Mouse (Mus musculus) adrenal gland, postnatal 36 days (tissue): Measurements from ENCODE around the gene Ppib. TPM values are rescaled to one million over a fixed set of nuclear protein-coding genes. Genes with fewer than 3 reads are reported as not detected.

Source experiments
- DNase-seq, 2 experiments: peaks; one replicate each; pipeline ENCODE4 v3.0.0; 2021; ENCODE audit warnings: mixed read lengths in 1 of 2
- long read RNA-seq, 2 experiments: library from polyadenylated mRNA; stranded (forward); transcript quantifications; one replicate each; pipeline ENCODE4 v2.0.0; 2021; ENCODE audit warnings: borderline sequencing depth in 2 of 2
- total RNA-seq, 2 experiments: library from RNA; stranded (reverse); gene quantifications; 2 replicates each; pipeline ENCODE4 v1.2.3; 2021

The Ppib gene
- 100 to 1,000 TPM; 317 to 322 TPM for total RNA-seq
- long read RNA-seq, experiment 1, transcript Ppib-201 (5 exons, 892 nt) = major isoform, 299 of 310 reads
- long read RNA-seq, experiment 1, partial matches to known transcripts = 10 of 310 reads
- long read RNA-seq, experiment 1, other reads (novel, unspliced or antisense) = 1 of 310 reads
- long read RNA-seq, experiment 2, transcript Ppib-201 (5 exons, 892 nt) = major isoform, 97 of 103 reads
- long read RNA-seq, experiment 2, partial matches to known transcripts = 6 of 103 reads
- long read RNA-seq, experiment 2, other reads (novel, unspliced or antisense) = 0 of 103 reads

DNA sequence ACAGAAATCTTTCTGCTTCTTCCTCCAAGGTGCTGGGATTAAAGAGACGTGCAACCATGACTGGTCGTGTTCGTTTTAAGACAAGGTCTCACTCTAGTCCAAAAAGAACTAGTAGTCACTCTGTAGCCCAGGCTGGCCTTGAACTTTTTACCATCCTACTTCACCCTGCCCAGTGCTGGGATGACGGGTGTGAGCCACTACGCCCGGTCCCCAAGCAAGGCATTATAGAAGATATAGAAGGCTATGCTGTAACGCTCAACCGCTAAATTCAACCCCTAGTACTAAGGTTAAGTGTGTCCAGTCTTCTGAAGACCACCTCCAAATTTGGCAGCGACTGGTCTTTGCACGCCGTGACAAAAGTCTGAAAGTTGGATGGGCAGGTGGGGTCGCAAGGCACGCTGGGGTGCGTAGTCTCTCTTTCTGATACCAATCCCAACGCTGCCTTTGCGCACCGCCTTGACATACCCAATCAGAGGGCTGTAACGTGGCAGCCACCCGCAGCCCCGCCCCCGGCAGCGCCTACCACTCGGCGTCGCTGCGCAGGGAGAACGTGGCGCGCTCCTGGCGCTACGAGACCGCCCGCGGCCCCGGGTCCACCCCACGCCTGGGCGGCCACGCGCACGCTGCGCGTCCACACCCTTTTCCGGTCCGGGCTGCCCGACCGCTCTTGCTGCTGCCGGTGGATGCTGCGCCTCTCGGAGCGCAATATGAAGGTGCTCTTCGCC, at the start of gene Ppib:
Gene Ppib, plus strand, starts transcription at position 640 of the 725 bp plus-strand sequence.
- DNase-seq = peak; percentile 98 to 100

DNA sequence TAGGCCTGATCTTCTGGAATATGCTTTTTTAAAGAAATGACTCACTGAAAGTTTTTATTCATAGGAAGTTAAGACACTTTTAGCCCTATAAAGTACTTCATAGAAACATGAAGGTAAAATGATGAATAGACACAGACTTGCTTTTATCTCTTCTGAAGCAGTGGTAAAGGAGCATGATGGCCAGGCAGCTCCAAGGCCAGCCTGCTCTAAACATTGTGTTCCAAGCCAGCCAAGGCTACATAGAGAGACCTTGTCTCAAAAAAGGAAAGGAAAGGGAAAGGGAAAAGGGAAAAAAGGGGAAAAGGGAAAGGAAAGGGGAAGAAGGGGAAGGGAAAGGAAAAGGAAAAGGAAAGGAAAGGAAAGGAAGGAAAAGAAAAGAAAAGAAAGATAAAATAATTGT, 39.4 kb upstream of the Ppib start:
- peak; percentile 36 to 52 for DNase-seq

DNA sequence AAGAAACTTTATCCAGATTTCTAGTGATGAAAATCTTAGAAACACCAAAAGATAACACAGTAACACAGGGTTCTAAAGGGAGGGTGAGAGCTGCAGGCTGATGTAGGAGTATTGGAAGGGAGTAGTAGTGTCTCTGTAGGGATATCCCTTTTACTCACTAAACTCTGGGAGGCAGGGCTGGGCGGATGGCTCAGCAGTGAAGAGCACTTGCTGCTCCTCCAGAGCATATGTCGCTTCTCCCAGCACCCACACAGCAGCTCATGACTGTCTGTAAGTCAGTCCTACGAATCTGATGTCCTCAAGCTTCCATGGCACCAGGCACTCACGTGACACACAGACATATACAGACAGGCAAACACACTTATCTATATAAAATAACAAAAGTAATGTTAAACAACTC, 21.9 kb upstream of the Ppib start:
- DNase-seq = no peak

DNA sequence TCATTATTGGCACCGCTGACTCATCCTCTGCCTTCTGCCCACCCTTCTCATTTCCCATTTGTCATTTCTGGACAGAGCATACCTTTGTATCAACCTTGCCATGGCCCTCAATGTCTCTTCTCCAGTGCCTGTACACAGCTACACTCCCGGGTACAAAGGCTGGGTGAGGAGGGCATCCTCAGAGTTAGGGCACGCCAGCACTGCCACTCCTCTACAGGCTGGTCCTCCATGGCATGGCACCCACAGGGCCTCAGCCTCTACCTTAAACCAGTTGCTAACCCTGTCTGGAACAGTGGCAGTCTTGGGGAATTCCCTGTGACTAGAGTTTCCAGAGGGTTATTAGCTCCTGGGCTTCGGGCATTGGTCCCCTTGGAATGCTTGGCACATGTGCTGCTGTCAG, 21.4 kb upstream of the Ppib start:
- no peak for DNase-seq

DNA sequence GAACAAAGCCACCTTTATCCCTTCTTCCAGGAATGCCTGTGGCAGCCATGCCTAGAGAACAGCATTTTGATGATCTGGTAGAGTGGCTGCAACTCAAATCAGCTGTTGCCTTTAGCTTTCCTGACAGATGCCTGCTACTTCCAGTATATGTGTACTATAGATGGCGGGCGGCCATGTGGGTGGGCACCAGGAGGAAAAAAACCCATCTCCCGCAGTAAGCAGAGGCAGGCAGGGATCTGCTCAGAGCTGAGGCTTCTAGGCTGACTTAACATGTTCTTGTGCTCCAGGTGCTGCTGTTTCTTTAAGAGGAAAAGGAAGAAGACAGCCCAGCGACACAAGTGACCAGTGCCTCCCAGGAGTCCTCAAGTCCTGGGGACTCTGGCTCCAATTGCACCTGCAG, 20.7 kb upstream of the Ppib start:
- no peak for DNase-seq

DNA sequence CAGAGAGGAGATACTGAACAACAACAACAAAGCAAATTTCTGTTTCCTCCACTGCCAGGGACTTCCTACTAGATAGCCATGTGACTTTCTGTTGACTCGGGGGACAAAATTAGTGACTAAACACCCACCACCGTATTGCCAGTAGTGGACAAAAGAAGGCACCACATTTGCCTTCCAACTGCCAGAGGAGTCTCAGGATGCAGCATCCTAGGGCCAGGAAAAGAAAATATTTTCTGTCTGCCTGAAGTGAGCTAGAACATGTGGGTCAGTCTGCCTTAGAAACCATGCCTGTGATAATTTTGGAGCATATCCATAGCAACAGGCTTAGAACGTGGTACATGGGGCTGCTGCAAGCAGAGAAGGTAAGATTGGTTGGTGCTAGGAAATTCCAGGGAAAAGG, 19.2 kb upstream of the Ppib start:
- DNase-seq = no peak

DNA sequence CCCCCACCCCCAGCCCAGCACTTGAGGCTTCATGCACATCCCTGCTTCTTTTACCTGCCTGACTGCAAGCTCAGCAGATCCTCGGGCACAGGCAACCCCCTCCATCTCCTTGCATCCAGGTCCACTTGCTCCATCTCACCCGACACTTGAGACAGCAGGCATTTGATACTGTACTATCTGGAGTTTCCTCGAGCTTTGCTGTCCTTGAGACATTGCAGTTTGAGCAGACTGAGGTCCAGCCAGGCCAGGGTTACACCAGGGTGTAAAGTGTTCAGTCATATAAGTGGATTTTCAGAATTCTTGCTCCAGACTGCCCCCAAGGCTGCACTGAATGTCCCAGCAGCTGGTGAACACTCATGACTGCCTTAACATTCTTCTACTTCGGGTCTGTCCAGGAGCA, 17.7 kb upstream of the Ppib start:
- DNase-seq = peak in 1 of 2 experiments; percentile 13

DNA sequence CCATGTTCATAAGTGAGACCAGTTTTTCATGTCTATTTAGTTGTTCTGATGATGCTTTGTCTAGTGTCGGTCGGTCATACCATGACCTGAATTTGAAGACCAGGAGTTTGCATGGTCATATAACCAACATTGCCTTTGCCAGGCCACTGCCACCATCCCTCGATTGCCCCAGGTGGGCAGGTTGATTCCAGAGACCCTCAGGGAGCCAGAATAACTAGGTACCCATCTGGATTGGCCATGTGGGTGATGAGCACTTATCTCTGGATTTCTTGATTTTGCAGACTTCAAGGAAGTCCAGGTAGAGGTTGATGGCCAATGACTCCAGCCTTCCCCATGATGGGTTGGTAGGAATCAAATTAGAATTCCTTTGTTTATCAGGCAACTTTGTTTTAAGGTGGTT, 16.8 kb upstream of the Ppib start:
- no peak for DNase-seq

DNA sequence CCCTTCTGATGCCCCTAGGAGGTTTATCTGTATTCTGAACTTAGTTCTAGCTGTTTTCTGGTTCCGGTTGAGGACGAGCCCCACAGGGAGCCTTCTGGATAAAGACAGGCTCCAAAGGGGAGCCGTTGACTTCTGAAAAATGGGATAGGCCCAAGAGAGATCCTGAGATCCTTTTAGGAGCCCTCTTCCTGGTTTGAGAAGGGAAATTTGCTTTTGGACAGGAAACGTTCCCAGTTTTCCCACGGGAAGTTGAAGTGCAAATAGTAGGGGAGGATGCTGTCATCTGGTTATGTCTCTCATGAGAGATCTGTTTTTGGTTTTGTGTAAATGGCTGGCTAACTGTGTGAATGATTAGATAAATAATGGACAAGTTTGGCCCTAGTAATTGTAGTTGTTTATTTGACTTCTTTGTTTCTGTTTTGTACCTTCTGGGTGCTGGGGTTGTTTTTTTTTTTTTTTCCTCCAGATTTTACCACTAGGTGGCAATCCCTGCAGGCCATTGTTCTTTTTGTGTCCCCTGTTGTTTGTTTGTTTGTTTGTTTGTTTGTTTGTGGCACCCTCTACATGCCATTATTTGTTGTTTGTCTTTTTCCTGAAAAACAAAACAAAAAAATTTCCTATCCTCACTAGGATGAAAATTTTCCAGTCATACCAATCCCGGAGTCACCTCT, 10.0 kb upstream of the Ppib start:
- DNase-seq = no peak

DNA sequence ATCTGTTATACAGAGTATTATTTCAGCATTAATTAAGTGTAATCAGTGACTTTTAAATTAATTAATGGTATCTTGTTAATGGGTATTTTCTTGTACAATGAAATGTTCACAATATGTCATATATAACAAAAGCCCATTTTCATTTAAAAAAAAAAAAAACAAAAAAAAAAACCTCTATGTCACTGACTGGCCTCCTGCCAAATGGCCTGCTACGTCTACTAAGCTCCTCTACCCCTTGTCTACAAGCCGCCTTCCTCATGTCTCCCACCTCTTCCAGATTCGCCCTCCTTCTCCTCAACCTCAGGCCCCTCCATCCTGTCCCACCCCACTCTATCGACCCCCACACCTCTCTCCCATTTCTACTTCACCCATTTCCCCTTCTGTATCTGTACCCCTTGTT, 8.5 kb upstream of the Ppib start:
- DNase-seq = no peak

DNA sequence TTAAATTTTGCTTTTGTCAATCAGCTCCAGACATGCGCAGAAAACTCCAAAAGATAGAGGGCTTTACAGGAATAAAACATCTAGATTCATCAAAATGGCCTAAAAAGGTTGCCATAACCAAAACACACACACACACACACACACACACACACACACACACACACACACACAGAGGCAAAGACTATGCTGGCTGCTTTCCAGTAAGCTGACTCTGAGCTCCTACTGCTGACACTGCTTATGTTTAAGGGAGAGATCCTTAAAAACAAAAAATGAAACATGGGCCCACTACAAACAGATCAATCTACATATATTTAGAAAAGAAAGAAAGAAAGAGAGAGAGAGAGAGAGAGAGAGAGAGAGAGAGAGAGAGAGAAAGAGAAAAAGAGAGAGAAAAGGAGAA, 7.3 kb upstream of the Ppib start:
- DNase-seq = peak in 1 of 2 experiments; percentile 27

DNA sequence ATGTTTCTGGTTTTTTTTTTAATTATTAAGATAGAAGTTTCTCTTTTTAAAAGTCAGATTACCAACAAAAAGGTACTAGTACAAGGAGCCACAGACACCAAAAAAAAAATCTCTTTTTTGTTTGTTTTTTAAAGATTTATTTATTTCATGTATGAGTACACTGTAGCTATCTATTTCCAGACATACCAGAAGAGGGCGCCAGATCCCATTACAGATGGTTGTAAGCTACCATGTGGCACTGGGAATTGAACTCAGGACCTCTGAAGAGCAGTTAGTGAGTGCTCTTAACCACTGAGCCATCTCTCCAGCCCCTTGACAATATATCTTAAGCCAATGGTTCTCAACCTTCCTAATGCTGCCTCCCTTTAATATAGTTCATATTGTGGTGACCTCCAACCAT, 6.4 kb upstream of the Ppib start:
- no peak for DNase-seq

DNA sequence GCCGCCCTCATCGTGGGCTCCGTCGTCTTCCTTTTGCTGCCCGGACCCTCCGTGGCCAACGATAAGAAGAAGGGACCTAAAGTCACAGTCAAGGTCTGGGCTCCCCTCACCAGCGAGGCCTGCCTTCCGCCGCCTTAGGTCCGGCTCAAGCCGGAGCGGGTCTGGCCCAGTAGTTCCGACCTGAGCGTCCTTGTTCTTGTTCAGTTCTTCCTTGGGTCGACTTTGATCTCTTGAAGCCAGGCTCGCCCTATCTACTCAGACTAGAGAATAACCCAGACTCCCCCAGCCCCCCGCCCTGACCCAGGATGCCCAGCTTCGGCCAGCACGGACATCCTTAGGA, 256 bp downstream of the Ppib start:
- DNase-seq = no peak

DNA sequence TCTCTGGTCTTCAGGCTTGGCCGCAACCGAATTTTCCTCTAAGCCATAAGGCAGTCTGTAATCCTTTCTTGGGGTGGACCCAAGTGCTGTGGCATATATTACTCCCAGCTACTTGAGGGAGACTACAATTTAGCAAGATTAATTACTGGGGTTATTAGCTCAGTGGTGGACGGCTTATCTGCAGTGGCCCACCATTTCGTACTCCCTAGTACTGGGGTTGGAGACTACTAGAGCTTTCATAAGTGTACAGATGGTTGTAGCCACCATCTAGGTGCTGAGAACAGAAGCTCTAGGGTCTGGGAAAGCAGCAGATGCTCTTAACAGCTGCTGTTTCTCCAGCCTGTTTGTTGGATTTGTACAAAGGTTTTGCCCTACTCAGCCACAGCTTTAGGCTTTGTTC, 964 bp downstream of the Ppib start:
- no peak for DNase-seq

DNA sequence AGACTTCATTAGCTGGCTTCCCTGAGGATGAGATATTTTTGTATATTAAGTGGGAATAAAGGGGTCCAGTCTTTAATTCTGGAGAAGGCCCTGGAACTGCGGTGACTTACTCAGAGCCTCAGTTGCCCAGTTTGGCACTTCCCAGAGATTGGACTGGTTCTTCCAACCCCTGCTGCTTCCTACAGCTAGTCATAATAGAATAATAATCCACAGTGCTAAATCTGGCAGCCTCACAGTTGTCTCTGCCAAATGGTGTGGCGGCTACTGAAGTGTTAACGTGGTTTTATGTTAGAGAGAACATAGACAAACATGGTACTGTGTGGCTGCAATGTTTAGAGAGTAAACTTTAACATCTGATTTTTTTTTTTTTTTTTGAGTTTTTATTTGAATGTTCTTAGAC, 1.6 kb downstream of the Ppib start:
- DNase-seq = no peak

DNA sequence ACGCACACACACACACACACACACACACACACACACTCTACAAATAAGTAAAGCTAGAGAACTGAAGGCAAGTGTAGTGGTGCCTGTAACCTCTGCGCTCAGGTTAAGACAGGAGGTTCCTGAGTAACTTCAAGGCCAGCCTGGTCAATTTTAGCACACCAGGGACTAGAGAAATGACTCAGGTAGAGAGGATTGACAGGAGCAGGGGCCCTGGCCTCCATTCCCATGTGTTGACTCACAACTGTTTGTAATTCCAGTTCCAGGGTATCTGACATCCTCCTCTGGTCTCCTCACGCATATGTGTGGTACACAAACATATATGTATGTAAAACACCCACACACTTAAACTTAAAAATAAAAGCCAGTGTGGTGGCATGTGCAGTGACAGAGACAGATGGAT, 3.4 kb downstream of the Ppib start:
- peak in 1 of 2 experiments; percentile 26 for DNase-seq

DNA sequence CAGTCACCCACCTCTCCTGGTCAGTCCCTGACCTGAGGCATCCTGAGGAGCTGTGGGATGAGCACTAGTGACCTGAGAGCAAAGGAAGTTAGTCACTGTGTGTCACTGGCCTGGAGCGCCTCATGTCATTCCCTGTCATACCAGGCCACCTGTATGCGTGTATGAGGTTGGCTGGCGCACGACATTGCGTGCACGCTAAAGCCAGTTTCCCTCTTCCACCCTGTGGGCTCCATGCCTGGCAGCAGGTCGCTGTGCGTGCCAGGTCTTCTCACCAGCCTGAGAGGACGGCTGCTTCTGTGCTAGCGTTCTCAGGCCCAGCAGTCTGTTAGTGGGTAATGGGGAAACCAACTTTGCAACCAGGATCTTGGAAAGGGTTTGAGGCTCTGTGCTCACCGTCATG, 4.3 kb downstream of the Ppib start:
- DNase-seq = no peak

DNA sequence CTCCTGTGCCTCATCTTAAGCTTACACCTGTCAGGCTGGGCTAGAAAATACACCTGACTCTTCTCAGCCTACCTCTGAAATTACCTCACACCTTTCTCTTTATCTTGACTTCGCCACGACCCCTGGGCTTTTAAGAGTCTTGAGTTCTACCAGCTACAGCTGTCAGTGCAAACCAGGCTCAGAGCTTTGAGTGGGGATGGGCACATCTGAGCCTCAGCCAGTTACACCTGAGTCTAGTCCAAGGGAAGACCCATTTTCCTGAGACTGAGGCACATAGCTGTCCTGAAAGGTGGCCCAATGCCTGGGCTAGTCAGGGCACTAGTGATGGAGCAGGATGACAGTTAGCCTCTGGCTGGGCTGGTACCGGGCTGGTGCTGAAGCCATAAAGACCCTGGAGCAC, 6.8 kb downstream of the Ppib start:
- no peak for DNase-seq

DNA sequence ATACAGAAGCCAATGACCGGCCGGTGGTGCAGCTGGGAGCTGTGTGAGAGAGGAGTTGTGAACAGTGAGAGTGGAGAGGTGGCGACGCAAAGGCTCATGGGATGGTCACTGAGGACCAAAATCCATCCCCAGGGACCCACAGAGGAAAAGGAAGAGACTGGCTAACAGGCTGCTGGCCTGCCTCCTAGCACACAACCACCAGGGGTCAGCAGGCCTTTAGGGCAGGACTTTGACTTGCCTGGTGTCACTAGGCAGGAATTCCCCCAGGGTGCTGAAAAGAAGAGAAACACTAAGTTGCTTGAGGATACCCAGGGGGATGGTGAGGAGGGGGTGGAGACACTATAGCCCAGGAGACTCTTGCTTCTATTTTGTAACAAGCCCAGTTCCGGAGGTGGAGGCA, 7.5 kb downstream of the Ppib start:
- peak; percentile 30 to 52 for DNase-seq

DNA sequence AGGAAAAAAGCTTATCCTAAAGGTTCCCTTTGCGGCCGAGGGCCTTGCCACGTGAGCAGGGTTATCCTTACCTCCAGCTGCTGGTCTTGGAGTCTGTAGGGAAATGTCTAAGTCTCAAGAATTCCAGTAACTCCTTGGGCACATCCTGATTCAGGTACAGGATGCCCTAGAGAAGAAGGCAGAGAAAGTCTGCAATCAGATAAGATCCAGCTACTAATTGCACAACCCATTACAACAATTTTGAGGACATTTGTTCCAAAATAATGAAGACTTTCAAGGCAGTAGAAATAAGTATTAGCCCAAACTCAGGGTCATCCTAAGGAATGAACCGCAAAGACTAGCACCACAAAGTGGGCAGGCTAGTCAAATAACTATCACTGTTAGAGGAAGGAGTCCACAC, 8.0 kb downstream of the Ppib start:
- no peak for DNase-seq

DNA sequence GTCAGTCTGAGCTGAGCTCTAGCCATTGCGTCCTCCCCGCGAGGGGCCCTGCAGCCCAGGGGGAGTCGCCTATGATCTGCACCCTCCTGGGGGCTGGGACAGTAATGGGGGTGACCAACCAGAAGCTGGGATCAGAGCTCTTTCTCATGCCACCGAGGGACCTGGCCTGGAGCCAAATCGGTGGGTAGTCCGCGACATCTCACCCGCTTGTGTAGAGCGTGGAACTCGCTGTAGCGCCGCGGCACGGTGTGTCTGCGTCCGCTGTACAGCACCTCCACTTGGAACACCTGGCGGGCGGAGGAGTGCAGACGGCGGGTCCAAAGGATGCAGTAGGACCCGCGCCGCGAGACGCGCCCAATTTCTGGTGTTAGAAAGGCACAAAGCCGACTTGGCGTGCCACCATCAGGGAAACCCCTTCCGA, 9.0 kb downstream of the Ppib start:
- DNase-seq = peak; percentile 27 to 39

DNA sequence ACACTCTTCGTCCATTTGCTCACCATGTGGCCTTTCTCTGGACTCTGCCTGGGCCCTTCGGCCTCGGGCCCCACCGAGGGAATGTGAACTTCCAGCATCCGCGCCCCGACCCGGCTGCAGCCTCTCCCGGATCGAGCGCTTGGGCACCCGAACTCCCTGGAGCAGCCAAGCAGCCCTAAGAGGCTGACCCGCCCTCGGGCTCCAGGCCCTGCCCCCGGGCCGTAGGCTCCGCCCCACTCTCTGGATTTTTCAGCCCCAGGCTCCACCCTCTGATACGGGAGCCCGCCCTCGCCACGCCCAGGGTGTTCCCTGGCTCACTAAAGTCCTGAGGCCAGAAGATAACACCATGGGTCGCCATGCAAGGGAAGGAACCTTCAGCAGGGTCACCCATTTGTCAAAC, 9.6 kb downstream of the Ppib start, which contains the start of gene Snx22:
Gene Snx22, minus strand, starts transcription at position 137 of the 400 bp plus-strand sequence.
- DNase-seq = peak; percentile 92 to 95

DNA sequence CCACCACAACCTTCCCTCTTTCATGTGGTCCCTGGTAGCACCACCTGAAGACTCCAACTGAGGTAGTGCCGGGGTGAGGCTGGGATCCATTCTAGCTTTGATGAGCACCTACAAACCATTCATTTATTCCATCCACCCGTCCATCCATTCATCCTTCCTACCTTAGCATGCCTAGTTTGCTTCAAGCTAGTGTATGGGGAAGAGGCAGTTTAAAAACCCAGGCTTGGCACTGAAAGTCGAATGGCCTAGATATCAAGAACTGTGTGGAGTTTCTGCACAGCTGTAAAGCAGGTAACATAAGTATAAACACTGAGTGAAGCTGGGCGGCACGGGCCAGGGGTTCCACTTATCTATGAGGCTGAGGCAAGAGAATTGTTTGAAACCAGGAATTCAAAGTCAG, 10.1 kb downstream of the Ppib start:
- no peak for DNase-seq

DNA sequence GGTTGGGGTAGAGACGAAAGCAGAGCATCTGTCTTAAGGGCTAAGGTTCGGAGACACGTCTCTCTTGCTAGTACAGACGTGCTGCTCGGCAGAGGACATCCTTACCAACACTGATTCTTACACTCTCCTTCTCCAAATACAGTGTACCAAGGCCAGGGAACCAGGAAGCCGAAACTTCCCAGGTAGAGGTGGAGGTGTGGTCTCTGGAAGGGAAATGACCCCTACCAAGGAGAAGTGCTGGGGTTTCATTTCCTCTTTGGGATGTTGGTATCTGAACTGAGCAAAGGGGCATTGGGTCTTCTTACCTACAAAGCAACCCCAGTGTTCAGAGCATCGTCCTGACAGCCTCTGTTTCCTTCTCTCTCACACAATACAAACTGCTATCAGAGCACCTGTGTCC, 12.7 kb downstream of the Ppib start:
- no peak for DNase-seq
